Mouse (Mus musculus) ES-E14 (cell line): Measurements from ENCODE around the gene Ankle1.

Source experiments
- HCFC1 ChIP-seq: IDR thresholded peaks from 2 replicates; pipeline ENCODE4 v1.6.1; 2012; ENCODE audit warnings: low read length, inconsistent platforms, borderline replicate concordance; ENCODE audit not compliant: insufficient read depth
- ZC3H11A ChIP-seq: IDR thresholded peaks from 2 replicates; pipeline ENCODE4 v1.6.1; 2012; ENCODE audit warnings: low read depth, mild to moderate bottlenecking, inconsistent platforms, low read length, borderline replicate concordance

- TF ChIP-seq ZC3H11A (no peak), HCFC1 (no peak)
Observed at GRCm38 (mm10) chr8:71381971-71382961, 23.5 kb upstream of the Ankle1 start.
